Mouse (Mus musculus): ENCODE measurements around the gene Nfatc2. TPM values are rescaled to one million over a fixed set of nuclear protein-coding genes. Genes with fewer than 3 reads are reported as not detected.

The Nfatc2 gene
- polyA plus RNA-seq, 1 experiment from 2014 or later: 2.0 TPM

DNA sequence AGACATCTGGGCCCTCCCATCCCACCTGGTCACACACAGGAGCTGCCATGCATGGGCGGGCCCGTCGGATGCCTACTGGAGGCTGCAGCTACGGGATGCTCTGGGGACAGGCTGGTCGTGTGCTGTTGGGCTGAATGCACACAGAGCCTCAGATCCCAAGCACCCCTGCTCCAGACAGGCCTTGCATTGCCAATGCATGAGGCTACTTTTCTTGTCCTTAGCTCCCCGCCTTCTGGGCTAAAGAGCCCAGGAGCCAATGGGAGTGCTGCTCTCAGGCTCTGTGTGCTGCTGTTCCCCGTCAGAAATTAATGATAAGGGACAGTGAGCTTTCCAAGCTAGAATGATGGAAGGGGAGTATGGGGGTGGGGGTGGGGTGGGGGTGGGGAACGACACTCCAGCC, 17.0 kb downstream of the Nfatc2 start:
- no peak for ATAC-seq

DNA sequence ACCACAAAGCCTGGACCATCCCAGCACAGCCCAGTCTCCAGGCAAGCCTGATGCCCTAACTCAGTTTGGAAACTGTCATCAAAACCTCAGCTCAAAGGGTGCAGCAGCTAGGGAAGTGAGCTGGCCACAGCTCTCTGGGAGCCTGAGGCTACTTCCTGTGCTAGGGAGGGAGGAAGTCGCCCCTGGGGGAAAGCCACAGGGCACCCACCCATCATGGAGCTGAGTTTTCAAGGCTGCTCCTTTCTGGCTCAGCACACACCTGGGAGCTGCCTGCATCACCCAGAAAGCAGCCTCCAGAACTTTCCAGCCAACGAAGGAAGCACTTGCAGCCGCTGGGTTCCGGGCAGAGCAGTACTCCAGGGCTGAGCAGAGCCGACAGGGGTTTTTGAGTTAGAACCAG, 18.4 kb downstream of the Nfatc2 start:
- no peak for ATAC-seq
- Histone ChIP-seq H3K27me3 (replicated peaks; ENCODE audit: control insufficient read depth, insufficient read depth, low read length) (no peaks in the 10 kb centered on the region), H3K4me3 (replicated peaks; ENCODE audit: low read length) (no peak overlapping the region), H3K4me1 (replicated peaks; ENCODE audit: control insufficient read depth, insufficient read depth, low read length) (peaks cover 23% of the 10 kb centered on the region), H3K4me2 (ENCODE audit: low read length) (no peak overlapping the region), H3K9ac (replicated peaks; ENCODE audit: low read depth, low read length) (no peak overlapping the region), H3K36me3 (ENCODE audit: control insufficient read depth, insufficient read depth) (no peaks in the 10 kb centered on the region), H3K9me3 (ENCODE audit: control insufficient read depth, low read length) (no peaks in the 10 kb centered on the region), H3K27ac (ENCODE audit: low read length) (no peak overlapping the region)
- WGBS: 81% methylated on average over 5 of the region's 5 CpGs

More for the DNA sequence above, 17.0 kb downstream of the Nfatc2 start:
- H3K4me3 ChIP-seq (replicated peaks; ENCODE audit: low read length): no peak overlapping the region
- no peaks in the 10 kb centered on the region for H3K27me3 ChIP-seq (replicated peaks; ENCODE audit: control insufficient read depth, insufficient read depth, low read length)
- H3K9ac ChIP-seq (replicated peaks; ENCODE audit: low read depth, low read length): no peak overlapping the region
- no peaks in the 10 kb centered on the region for H3K36me3 ChIP-seq (ENCODE audit: control insufficient read depth, insufficient read depth)
- H3K4me1 ChIP-seq (replicated peaks; ENCODE audit: control insufficient read depth, insufficient read depth, low read length): peaks cover 33% of the 10 kb centered on the region
- WGBS: 67% methylated on average over 8 of the region's 8 CpGs
- no peak overlapping the region for H3K4me2 ChIP-seq (ENCODE audit: low read length)
- H3K9me3 ChIP-seq (ENCODE audit: control insufficient read depth, low read length): no peaks in the 10 kb centered on the region
- H3K27ac ChIP-seq (ENCODE audit: low read length): no peak overlapping the region

DNA sequence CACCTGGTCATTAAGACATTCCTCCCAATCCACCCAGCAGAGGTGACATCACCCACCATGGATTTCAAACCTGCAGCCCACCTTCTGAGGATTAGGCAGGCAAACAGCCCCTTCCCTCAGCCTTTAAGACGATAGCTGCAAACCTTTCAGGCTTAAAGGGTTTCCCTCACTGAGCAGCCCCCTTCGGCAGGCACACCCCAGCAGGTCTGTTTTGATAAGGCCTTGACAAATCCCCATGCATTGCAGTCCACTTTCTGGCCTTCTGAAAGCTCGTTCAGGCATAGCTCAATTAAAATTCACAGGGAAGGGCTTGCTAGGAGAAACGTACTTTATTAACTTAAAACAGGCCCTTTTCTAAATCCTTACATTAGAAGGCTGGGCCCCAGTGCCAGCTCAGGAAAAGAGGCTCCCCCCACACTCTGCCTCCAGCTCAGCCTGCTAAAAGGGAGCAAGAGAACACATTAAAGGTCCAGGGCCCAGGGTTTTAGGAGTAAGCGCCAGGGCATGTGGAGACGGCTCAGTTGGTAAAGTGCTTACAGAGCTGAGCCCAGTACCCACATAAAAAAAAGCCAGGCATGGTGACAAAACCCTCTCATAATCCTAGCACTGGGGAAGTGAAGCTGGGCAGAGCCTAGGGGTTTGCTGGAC, 20.1 kb downstream of the Nfatc2 start:
- Histone ChIP-seq H3K4me2 (ENCODE audit: low read length) (no peak overlapping the region), H3K27me3 (replicated peaks; ENCODE audit: control insufficient read depth, insufficient read depth, low read length) (no peaks in the 10 kb centered on the region), H3K9ac (replicated peaks; ENCODE audit: low read depth, low read length) (no peak overlapping the region), H3K4me1 (replicated peaks; ENCODE audit: control insufficient read depth, insufficient read depth, low read length) (peaks cover 18% of the 10 kb centered on the region), H3K9me3 (ENCODE audit: control insufficient read depth, low read length) (no peaks in the 10 kb centered on the region), H3K36me3 (ENCODE audit: control insufficient read depth, insufficient read depth) (no peaks in the 10 kb centered on the region), H3K4me3 (replicated peaks; ENCODE audit: low read length) (no peak overlapping the region), H3K27ac (ENCODE audit: low read length) (no peak overlapping the region)
- WGBS: 12% methylated on average over 6 of the region's 6 CpGs
- no peak for ATAC-seq

DNA sequence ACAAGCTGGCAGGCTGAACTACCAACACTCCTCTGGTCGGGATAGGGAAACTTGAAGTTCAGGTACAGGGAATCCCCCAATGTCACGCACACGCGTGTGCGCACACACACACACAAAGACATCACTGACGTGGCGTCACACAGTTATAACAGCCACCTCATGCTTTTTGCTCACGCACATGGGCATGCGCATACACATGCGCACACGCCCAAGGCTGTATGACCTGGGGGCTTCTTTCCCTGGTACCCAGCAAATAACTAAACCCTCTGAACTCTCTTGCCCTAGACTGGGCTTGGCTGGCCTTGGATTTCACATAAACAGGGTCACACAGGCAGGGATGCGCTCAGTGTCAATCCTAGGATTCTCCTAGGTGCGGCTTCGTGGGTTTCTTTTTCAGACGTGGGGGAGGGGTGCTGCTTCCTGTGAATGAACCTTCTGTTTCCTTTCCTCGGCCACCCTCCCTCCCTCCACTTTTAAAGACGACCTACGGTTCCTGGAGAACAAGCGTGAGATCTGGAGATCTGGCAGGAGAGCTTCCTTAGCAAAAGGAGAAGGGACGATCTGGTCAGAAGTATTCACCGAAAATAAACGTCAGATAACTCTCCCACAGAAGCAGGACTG, 21.1 kb downstream of the Nfatc2 start:
- Histone ChIP-seq H3K4me2 (ENCODE audit: low read length) (no peak overlapping the region), H3K4me3 (replicated peaks; ENCODE audit: low read length) (no peak overlapping the region), H3K36me3 (ENCODE audit: control insufficient read depth, insufficient read depth) (no peaks in the 10 kb centered on the region), H3K9ac (replicated peaks; ENCODE audit: low read depth, low read length) (no peak overlapping the region), H3K27ac (ENCODE audit: low read length) (no peak overlapping the region), H3K9me3 (ENCODE audit: control insufficient read depth, low read length) (no peaks in the 10 kb centered on the region), H3K27me3 (replicated peaks; ENCODE audit: control insufficient read depth, insufficient read depth, low read length) (no peaks in the 10 kb centered on the region), H3K4me1 (replicated peaks; ENCODE audit: control insufficient read depth, insufficient read depth, low read length) (peaks cover 18% of the 10 kb centered on the region)
- WGBS: 51% methylated on average over 22 of the region's 22 CpGs
- ATAC-seq: no peak

DNA sequence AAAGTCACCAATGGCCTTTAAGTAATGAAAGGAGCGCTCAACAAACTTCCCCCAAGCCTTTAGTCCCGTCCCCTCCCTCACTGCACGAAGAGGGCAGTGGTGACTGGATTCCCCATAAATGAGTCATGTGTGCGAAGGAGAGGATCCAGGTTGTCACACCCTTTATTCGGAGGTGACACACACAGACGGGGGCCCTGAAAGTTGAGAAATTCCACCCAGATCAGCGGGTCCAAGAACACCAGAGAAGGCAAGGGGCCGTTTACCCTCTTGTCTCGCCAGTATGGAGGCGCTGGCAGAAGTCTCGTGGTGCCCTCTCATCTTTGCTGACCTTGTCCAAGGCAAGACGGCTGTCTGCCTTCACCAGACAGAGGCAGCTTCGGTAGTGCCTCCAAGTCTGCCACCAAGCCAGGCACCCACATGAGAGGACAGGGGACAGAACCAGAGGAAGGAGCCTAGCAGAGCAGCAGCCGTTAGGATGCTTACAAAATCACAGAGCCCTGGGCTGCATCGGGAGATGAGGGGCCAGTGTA, 21.8 kb downstream of the Nfatc2 start:
- Histone ChIP-seq H3K9ac (replicated peaks; ENCODE audit: low read depth, low read length) (no peak overlapping the region), H3K4me2 (ENCODE audit: low read length) (no peak overlapping the region), H3K27ac (ENCODE audit: low read length) (no peak overlapping the region), H3K4me1 (replicated peaks; ENCODE audit: control insufficient read depth, insufficient read depth, low read length) (peaks cover 15% of the 10 kb centered on the region), H3K4me3 (replicated peaks; ENCODE audit: low read length) (no peak overlapping the region), H3K36me3 (ENCODE audit: control insufficient read depth, insufficient read depth) (no peaks in the 10 kb centered on the region), H3K27me3 (replicated peaks; ENCODE audit: control insufficient read depth, insufficient read depth, low read length) (no peaks in the 10 kb centered on the region), H3K9me3 (ENCODE audit: control insufficient read depth, low read length) (no peaks in the 10 kb centered on the region)
- 81% methylated on average over 15 of the region's 15 CpGs for WGBS
- ATAC-seq: no peak

DNA sequence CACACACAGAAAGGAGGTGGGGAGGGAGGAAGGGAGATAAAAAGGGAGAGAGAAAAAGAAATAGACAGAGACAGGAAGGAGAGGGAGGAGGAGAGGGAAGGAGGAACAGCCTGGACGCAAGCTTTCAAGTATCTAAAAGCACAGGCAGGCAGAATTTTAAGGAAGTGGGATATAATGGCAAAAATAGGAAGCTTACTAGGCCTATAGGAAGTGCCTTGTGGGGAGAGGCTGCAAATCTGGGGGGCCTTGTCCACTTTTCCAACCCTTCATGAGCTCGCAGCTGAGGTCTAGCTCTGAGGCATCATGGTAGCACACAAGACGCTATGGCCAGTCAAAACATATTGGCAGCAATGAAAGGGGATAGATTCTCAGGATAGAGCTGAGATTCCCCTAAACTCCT, 22.3 kb downstream of the Nfatc2 start:
- ATAC-seq: no peak
- no peaks in the 10 kb centered on the region for H3K27me3 ChIP-seq (replicated peaks; ENCODE audit: control insufficient read depth, insufficient read depth, low read length)
- no peaks in the 10 kb centered on the region for H3K9me3 ChIP-seq (ENCODE audit: control insufficient read depth, low read length)
- no peaks in the 10 kb centered on the region for H3K36me3 ChIP-seq (ENCODE audit: control insufficient read depth, insufficient read depth)
- WGBS: 84% methylated on average over 3 of the region's 3 CpGs
- no peak overlapping the region for H3K27ac ChIP-seq (ENCODE audit: low read length)
- H3K4me3 ChIP-seq (replicated peaks; ENCODE audit: low read length): no peak overlapping the region
- H3K4me1 ChIP-seq (replicated peaks; ENCODE audit: control insufficient read depth, insufficient read depth, low read length): peaks cover 12% of the 10 kb centered on the region
- no peak overlapping the region for H3K9ac ChIP-seq (replicated peaks; ENCODE audit: low read depth, low read length)
- no peak overlapping the region for H3K4me2 ChIP-seq (ENCODE audit: low read length)

DNA sequence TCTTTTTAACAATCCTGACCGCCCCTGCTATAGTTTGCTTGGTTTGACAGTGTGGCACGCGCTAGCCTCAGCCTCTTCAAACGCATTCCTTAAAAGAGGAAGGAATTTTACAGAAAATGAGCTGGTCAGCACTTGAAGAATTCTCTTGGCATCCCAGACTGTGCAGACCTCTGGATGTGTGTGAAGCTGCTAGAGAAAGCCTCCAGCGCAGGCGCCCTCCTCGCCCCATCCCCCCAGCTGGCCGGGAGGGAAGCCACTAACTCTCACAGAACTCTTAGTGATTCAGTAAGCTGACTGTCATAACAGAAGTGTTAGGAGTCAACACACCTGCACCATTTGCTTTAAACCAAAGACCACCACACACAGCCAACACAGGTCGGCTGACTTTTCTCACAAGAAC, 23.3 kb downstream of the Nfatc2 start:
- Histone ChIP-seq H3K9ac (replicated peaks; ENCODE audit: low read depth, low read length) (no peak overlapping the region), H3K9me3 (ENCODE audit: control insufficient read depth, low read length) (no peaks in the 10 kb centered on the region), H3K4me2 (ENCODE audit: low read length) (no peak overlapping the region), H3K4me1 (replicated peaks; ENCODE audit: control insufficient read depth, insufficient read depth, low read length) (peaks cover 12% of the 10 kb centered on the region), H3K4me3 (replicated peaks; ENCODE audit: low read length) (no peak overlapping the region), H3K27me3 (replicated peaks; ENCODE audit: control insufficient read depth, insufficient read depth, low read length) (no peaks in the 10 kb centered on the region), H3K36me3 (ENCODE audit: control insufficient read depth, insufficient read depth) (no peaks in the 10 kb centered on the region), H3K27ac (ENCODE audit: low read length) (no peak overlapping the region)
- 46% methylated on average over 9 of the region's 9 CpGs for WGBS
- ATAC-seq: no peak

DNA sequence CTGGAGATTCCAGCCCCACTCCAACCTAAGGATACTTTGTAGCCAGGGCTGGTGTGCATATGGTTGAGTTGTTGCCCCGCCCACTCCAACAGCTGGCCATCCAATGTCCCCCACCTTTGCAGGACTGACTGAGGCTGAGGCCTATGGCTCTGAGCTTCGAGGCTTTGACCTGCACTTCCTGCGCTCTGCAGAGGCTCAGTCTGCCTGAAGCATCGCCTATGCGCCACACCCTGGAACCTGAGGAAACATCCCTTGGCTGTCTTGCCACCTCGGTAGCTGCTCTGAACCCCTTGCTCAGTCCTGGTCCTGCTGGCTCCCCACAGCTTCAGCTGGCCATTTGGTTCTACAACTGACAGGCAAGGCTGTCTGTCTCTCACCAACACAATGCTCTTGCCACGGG, 24.1 kb downstream of the Nfatc2 start:
- no peaks in the 10 kb centered on the region for H3K27me3 ChIP-seq (replicated peaks; ENCODE audit: control insufficient read depth, insufficient read depth, low read length)
- H3K4me2 ChIP-seq (ENCODE audit: low read length): no peak overlapping the region
- 82% methylated on average over 7 of the region's 7 CpGs for WGBS
- H3K27ac ChIP-seq (ENCODE audit: low read length): no peak overlapping the region
- H3K36me3 ChIP-seq (ENCODE audit: control insufficient read depth, insufficient read depth): no peaks in the 10 kb centered on the region
- ATAC-seq: no peak
- H3K9ac ChIP-seq (replicated peaks; ENCODE audit: low read depth, low read length): no peak overlapping the region
- no peaks in the 10 kb centered on the region for H3K9me3 ChIP-seq (ENCODE audit: control insufficient read depth, low read length)
- H3K4me1 ChIP-seq (replicated peaks; ENCODE audit: control insufficient read depth, insufficient read depth, low read length): peaks cover 12% of the 10 kb centered on the region
- no peak overlapping the region for H3K4me3 ChIP-seq (replicated peaks; ENCODE audit: low read length)

DNA sequence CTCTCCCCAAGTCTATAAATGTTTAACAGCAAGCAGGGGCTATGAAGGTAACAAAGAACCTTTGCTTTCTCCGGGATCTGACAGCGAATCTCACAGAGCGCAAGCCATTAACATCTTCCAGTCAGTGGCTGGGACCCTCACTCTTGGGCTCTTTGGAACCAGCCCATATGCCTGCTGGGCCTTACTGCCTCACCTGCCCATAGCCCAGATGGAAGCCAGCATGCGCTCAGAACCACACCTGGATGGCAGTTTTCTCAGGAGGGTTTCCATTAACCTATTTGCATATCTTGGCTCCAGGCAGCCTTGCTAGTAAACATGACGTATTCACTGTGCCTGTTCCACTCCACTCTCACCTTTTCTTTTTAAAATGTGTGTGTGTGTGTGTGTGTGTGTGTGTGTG, 25.6 kb downstream of the Nfatc2 start:
- Histone ChIP-seq H3K36me3 (ENCODE audit: control insufficient read depth, insufficient read depth) (no peaks in the 10 kb centered on the region), H3K9ac (replicated peaks; ENCODE audit: low read depth, low read length) (no peak overlapping the region), H3K4me2 (ENCODE audit: low read length) (no peak overlapping the region), H3K4me1 (replicated peaks; ENCODE audit: control insufficient read depth, insufficient read depth, low read length) (peaks cover 6% of the 10 kb centered on the region), H3K9me3 (ENCODE audit: control insufficient read depth, low read length) (no peaks in the 10 kb centered on the region), H3K27me3 (replicated peaks; ENCODE audit: control insufficient read depth, insufficient read depth, low read length) (no peaks in the 10 kb centered on the region), H3K4me3 (replicated peaks; ENCODE audit: low read length) (no peak overlapping the region), H3K27ac (ENCODE audit: low read length) (no peak overlapping the region)
- 68% methylated on average over 5 of the region's 5 CpGs for WGBS
- no peak for ATAC-seq

Measured in forebrain, embryonic 16.5 days (tissue).